Mouse (Mus musculus) inflammation-experienced regulatory T-cells (primary cell): ENCODE results near the gene Spin2d. TPM values are rescaled to one million over a fixed set of nuclear protein-coding genes. Genes with fewer than 3 reads are reported as not detected.

Experiments used
- polyA plus RNA-seq, 2 experiments: library from polyadenylated mRNA; unstranded; fragments of 100-300 nt; shearing (Covaris generic); gene quantifications; one replicate each; pipeline ENCODE4 v1.2.1; 2017

Spin2d gene
- not detected for polyA plus RNA-seq

GRCm38 (mm10) chrX:73176889-73177288, at the start of gene Spin2d:
Gene Spin2d, minus strand, starts transcription at chrX:73176989.

GRCm38 (mm10) chrX:73213819-73214564, 37.2 kb upstream of the Spin2d start, which contains the start of gene Xlr4b:
Gene Xlr4b, plus strand, starts transcription at chrX:73214333.

GRCm38 (mm10) chrX:73191934-73192333, 15.1 kb upstream of the Spin2d start, which contains the start of gene Xlr3b:
Gene Xlr3b, plus strand, starts transcription at chrX:73192207.

GRCm38 (mm10) chrX:73149350-73149749, 27.4 kb downstream of the Spin2d start, which contains the start of gene DXBay18:
Gene DXBay18, minus strand, starts transcription at chrX:73149450.

GRCm38 (mm10) chrX:73148496-73148895, 28.3 kb downstream of the Spin2d start, which contains the start of gene Xlr5b:
Gene Xlr5b, plus strand, starts transcription at chrX:73148796.

Other genes with a start within 250 kb of the Spin2d start
- under 1 TPM in 1 of 2 experiments, not detected in 1; 0.77 TPM for gene Zfp185, start 189.7 kb downstream of the Spin2d start, polyA plus RNA-seq
- under 1 TPM in 1 of 2 experiments, not detected in 1; 0.88 TPM for gene Pnma5, start 139.9 kb downstream of the Spin2d start, polyA plus RNA-seq
- not detected for gene Pnma3, start 112.2 kb downstream of the Spin2d start, polyA plus RNA-seq
- 10 to 100 TPM; 77.0 to 88.6 TPM for gene Xlr4a, start 94.5 kb downstream of the Spin2d start, polyA plus RNA-seq
- 1 to 10 TPM; 1.8 to 3.7 TPM for gene Xlr3a, start 79.9 kb downstream of the Spin2d start, polyA plus RNA-seq
- under 1 TPM in 1 of 2 experiments, not detected in 1; 0.71 TPM for gene Gm14685, start 59.9 kb downstream of the Spin2d start, polyA plus RNA-seq
- gene Xlr5b, start 28.2 kb downstream of the Spin2d start, polyA plus RNA-seq, result not detected
- under 1 TPM in 1 of 2 experiments, not detected in 1; 0.65 TPM for gene DXBay18, start 27.5 kb downstream of the Spin2d start, polyA plus RNA-seq
- 10 to 100 TPM; 26.2 to 30.7 TPM for gene Xlr3b, start 15.2 kb upstream of the Spin2d start, polyA plus RNA-seq
- 100 to 1,000 TPM; 124 to 139 TPM for gene Xlr4b, start 37.3 kb upstream of the Spin2d start, polyA plus RNA-seq
- 10 to 100 TPM; 21.8 to 26.9 TPM for gene F8a, start 51.3 kb upstream of the Spin2d start, polyA plus RNA-seq
- gene Xlr4c, start 66.1 kb upstream of the Spin2d start, polyA plus RNA-seq, result 10 to 100 TPM; 49.4 to 76.7 TPM
- gene Xlr3c, start 88.4 kb upstream of the Spin2d start, polyA plus RNA-seq, result not detected
- under 1 TPM in 1 of 2 experiments, not detected in 1; 0.31 TPM for gene Xlr5a, start 116.0 kb upstream of the Spin2d start, polyA plus RNA-seq
- gene Xlr5c, start 116.0 kb upstream of the Spin2d start, polyA plus RNA-seq, result under 1 TPM in 1 of 2 experiments, not detected in 1; 0.22 TPM
- gene Gm45015, start 159.9 kb upstream of the Spin2d start, polyA plus RNA-seq, result under 1 TPM in 1 of 2 experiments, not detected in 1; 0.21 TPM
- gene Zfp275, start 165.6 kb upstream of the Spin2d start, polyA plus RNA-seq, result 10 to 100 TPM in 1 of 2 experiments, 1 to 10 TPM in 1; 8.9 to 14.7 TPM
- gene Gm18336, start 221.7 kb upstream of the Spin2d start, polyA plus RNA-seq, result not detected
- under 1 TPM in 1 of 2 experiments, not detected in 1; 0.30 TPM for gene Zfp92, start 234.1 kb upstream of the Spin2d start, polyA plus RNA-seq